Mouse (Mus musculus) C2C12 (cell line): Measurements from ENCODE around the gene Ptprt. TPM values are rescaled to one million over a fixed set of nuclear protein-coding genes. Genes with fewer than 3 reads are reported as not detected.

Experiments used
- H3K27me3 ChIP-seq: one replicate; pipeline ENCODE4 v1.6.1; 2011; ENCODE audit not compliant: control insufficient read depth, insufficient read depth, insufficient read length
- H3K36me3 ChIP-seq: one replicate; pipeline ENCODE4 v1.6.1; 2011; ENCODE audit not compliant: control insufficient read depth, insufficient read depth
- H3K4me3 ChIP-seq: one replicate; pipeline ENCODE4 v1.5.1; 2011; ENCODE audit warnings: mild to moderate bottlenecking, control low read depth; ENCODE audit not compliant: poor library complexity, insufficient read depth, severe bottlenecking
- H3K79me2 ChIP-seq: one replicate; pipeline ENCODE4 v1.6.1; 2011; ENCODE audit not compliant: control insufficient read depth, insufficient read depth
- H3K79me3 ChIP-seq: one replicate; pipeline ENCODE4 v1.6.1; 2011; ENCODE audit warnings: low read depth, control low read depth
- H3ac ChIP-seq: one replicate; pipeline ENCODE3; 2011; ENCODE audit warnings: low read depth; ENCODE audit not compliant: control insufficient read depth, insufficient read length
- CEBPB ChIP-seq: IDR thresholded peaks from one replicate; pipeline ENCODE4 v1.6.1; 2011; ENCODE audit warnings: low read depth, mild to moderate bottlenecking, control low read depth, moderate library complexity
- CTCF ChIP-seq: IDR thresholded peaks from one replicate; pipeline ENCODE4 v1.5.1; 2011; ENCODE audit not compliant: control insufficient read depth, insufficient read depth, insufficient read length
- FOSL1 ChIP-seq: IDR thresholded peaks from one replicate; pipeline ENCODE4 v1.8.0; 2011; ENCODE audit warnings: mild to moderate bottlenecking, low read length; ENCODE audit not compliant: poor library complexity, insufficient read depth, severe bottlenecking
- MAX ChIP-seq: IDR thresholded peaks from one replicate; pipeline ENCODE4 v1.6.1; 2011; ENCODE audit warnings: mild to moderate bottlenecking, control low read depth
- MYOD1 ChIP-seq: IDR thresholded peaks from one replicate; pipeline ENCODE4 v1.6.1; 2011; ENCODE audit warnings: low read depth; ENCODE audit not compliant: control insufficient read depth, insufficient read length
- MYOG ChIP-seq: IDR thresholded peaks from one replicate; pipeline ENCODE4 v1.6.1; 2011; ENCODE audit not compliant: control insufficient read depth, insufficient read length; ENCODE audit errors: extremely low read depth
- USF1 ChIP-seq: IDR thresholded peaks from one replicate; pipeline ENCODE4 v1.6.1; 2011; ENCODE audit warnings: low read depth, mild to moderate bottlenecking, control low read depth, moderate library complexity
- polyA plus RNA-seq: library from polyadenylated mRNA; unstranded; fragments of >200 nt; fragmentation: generic; extraction: Trizol; gene quantifications from one replicate; pipeline ENCODE4 v1.2.1, GENCODE M21; 2012; ENCODE audit warnings: missing spikeins

Ptprt gene
- polyA plus RNA-seq, 1 experiment, result not detected

GRCm38 (mm10) chr2:161572201-161572600 lies 1088.7 kb downstream of the Ptprt start:
- no peaks in the 10 kb centered on the region for H3K79me2 ChIP-seq
- no peak for TF ChIP-seq MYOG
- peak; percentile 36 for TF ChIP-seq CEBPB
- TF ChIP-seq CTCF, result no peak
- TF ChIP-seq USF1, result no peak
- TF ChIP-seq FOSL1, result no peak
- TF ChIP-seq MYOD1, result no peak
- no peaks in the 10 kb centered on the region for H3K36me3 ChIP-seq
- no peak overlapping the region for H3K4me3 ChIP-seq
- no peaks in the 10 kb centered on the region for H3K79me3 ChIP-seq
- no peaks in the 10 kb centered on the region for H3K27me3 ChIP-seq
- H3ac ChIP-seq, result no peak overlapping the region

GRCm38 (mm10) chr2:161570236-161570995 lies 1090.5 kb downstream of the Ptprt start:
- H3K79me2 ChIP-seq, result no peaks in the 10 kb centered on the region
- no peaks in the 10 kb centered on the region for H3K79me3 ChIP-seq
- H3ac ChIP-seq, result no peak overlapping the region
- no peaks in the 10 kb centered on the region for H3K27me3 ChIP-seq
- no peaks in the 10 kb centered on the region for H3K36me3 ChIP-seq
- TF ChIP-seq MYOG, result no peak
- TF ChIP-seq MYOD1, result no peak
- no peak for TF ChIP-seq CTCF
- TF ChIP-seq CEBPB, result no peak
- no peak for TF ChIP-seq MAX
- TF ChIP-seq FOSL1, result no peak
- peak; percentile 24 for TF ChIP-seq USF1
- no peak overlapping the region for H3K4me3 ChIP-seq

- no peak overlapping the region for H3K4me3 ChIP-seq
- H3K79me3 ChIP-seq, result no peaks in the 10 kb centered on the region
- H3K27me3 ChIP-seq, result no peaks in the 10 kb centered on the region
- no peaks in the 10 kb centered on the region for H3K79me2 ChIP-seq
- no peaks in the 10 kb centered on the region for H3K36me3 ChIP-seq
- H3ac ChIP-seq, result no peak overlapping the region
- TF ChIP-seq CTCF (no peak), MYOG (no peak), USF1 (no peak), MYOD1 (no peak), FOSL1 (no peak), CEBPB (no peak), MAX (no peak)
Observed at GRCm38 (mm10) chr2:161561502-161561901, 1099.4 kb downstream of the Ptprt start.

GRCm38 (mm10) chr2:161557874-161558273 lies 1103.1 kb downstream of the Ptprt start:
- Histone ChIP-seq H3ac (no peak overlapping the region), H3K79me3 (no peaks in the 10 kb centered on the region), H3K36me3 (no peaks in the 10 kb centered on the region), H3K4me3 (no peak overlapping the region), H3K79me2 (no peaks in the 10 kb centered on the region), H3K27me3 (no peaks in the 10 kb centered on the region)
- TF ChIP-seq MAX, result no peak
- TF ChIP-seq FOSL1, result no peak
- TF ChIP-seq CEBPB, result no peak
- TF ChIP-seq MYOG, result no peak
- TF ChIP-seq CTCF, result no peak
- no peak for TF ChIP-seq MYOD1
- no peak for TF ChIP-seq USF1

GRCm38 (mm10) chr2:161553651-161554050 lies 1107.3 kb downstream of the Ptprt start:
- no peaks in the 10 kb centered on the region for H3K79me3 ChIP-seq
- no peaks in the 10 kb centered on the region for H3K36me3 ChIP-seq
- H3K27me3 ChIP-seq, result no peaks in the 10 kb centered on the region
- no peak overlapping the region for H3K4me3 ChIP-seq
- no peak overlapping the region for H3ac ChIP-seq
- no peak for TF ChIP-seq MAX
- TF ChIP-seq USF1, result no peak
- no peaks in the 10 kb centered on the region for H3K79me2 ChIP-seq

- H3K36me3 ChIP-seq, result no peaks in the 10 kb centered on the region
- H3K79me3 ChIP-seq, result no peaks in the 10 kb centered on the region
- H3ac ChIP-seq, result no peak overlapping the region
- no peaks in the 10 kb centered on the region for H3K27me3 ChIP-seq
- no peak overlapping the region for H3K4me3 ChIP-seq
- no peak for TF ChIP-seq MYOD1
- no peak for TF ChIP-seq CTCF
- TF ChIP-seq USF1, result no peak
- TF ChIP-seq MYOG, result no peak
- no peak for TF ChIP-seq MAX
- TF ChIP-seq CEBPB, result no peak
- no peak for TF ChIP-seq FOSL1
- H3K79me2 ChIP-seq, result no peaks in the 10 kb centered on the region
Observed at GRCm38 (mm10) chr2:161552011-161552410, 1108.9 kb downstream of the Ptprt start.
